7 mouse cellular contexts compared by ENCODE assay signal in the genomic region with DNA sequence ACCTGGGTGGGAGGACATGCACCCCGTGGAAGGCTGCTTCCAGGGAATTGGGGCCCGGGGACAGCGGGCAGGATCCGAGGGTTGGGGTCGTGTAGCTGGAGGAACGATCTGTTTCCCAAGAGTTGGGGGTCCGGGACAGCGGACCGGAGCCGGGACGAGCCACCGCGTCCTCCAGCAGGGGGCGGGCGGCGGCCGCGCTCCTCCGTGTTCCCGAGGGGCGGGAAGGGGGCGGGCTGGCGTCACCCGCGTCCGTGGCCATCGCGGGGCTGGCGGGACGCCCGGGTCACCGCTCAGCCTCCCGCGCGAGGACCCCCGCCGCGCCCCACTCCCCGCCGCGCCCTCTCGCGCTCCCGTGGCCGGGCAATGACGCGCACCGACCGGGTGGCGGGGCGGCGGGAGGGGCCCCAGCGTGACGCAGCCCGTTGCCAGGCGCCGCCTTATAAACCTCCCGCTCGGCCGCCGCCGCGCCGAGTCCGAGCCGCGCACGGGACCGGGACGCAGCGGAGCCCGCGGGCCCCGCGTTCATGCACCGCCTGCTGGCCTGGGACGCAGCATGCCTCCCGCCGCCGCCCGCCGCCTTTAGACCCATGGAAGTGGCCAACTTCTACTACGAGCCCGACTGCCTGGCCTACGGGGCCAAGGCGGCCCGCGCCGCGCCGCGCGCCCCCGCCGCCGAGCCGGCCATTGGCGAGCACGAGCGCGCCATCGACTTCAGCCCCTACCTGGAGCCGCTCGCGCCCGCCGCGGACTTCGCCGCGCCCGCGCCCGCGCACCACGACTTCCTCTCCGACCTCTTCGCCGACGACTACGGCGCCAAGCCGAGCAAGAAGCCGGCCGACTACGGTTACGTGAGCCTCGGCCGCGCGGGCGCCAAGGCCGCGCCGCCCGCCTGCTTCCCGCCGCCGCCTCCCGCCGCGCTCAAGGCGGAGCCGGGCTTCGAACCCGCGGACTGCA. TPM values are rescaled to one million over a fixed set of nuclear protein-coding genes. Genes with fewer than 3 reads are reported as not detected.
DNase-seq lines count a peak whose midpoint lies in the region; ATAC-seq and TF ChIP-seq lines count a peak whose summit lies in the region.

Gene Cebpb, plus strand, starts transcription at position 418 of the 954 bp plus-strand sequence.

- H3K4me2 ChIP-seq in embryonic facial prominence, embryonic 12.5 days (replicated peaks), result peak within 1 kb of the TSS; percentile 91
- peak within 1 kb of the TSS; percentile 90 for H3K4me2 ChIP-seq in limb, embryonic 12.5 days
- peak within 1 kb of the TSS; percentile 84 for H3K4me2 ChIP-seq in midbrain, embryonic 13.5 days (replicated peaks)

- peak within 1 kb of the TSS; percentile 61 for H3K9ac ChIP-seq in embryonic facial prominence, embryonic 12.5 days
- peak within 1 kb of the TSS; percentile 67 for H3K9ac ChIP-seq in limb, embryonic 12.5 days (replicated peaks)
- peak within 1 kb of the TSS; percentile 61 for H3K9ac ChIP-seq in midbrain, embryonic 13.5 days (replicated peaks)

- TF ChIP-seq CTCF in small intestine, adult 2 months (IDR thresholded peaks at IDR 0.05; ENCODE audit: extremely low read depth, insufficient read length, insufficient replicate concordance, low read depth, low read length), result peak; percentile 62

- peak; percentile 95 for DNase-seq in adrenal gland, postnatal 14 days
- peak; percentile 92 to 94 for DNase-seq in heart, adult 18-20 months
- peak; percentile 94 for DNase-seq in kidney, adult 18-20 months

- 0 out of 2 replicates have a peak, but pooled peaks have one; percentile 52 for ATAC-seq in embryonic facial prominence, embryonic 12.5 days (ENCODE audit: insufficient number of reproducible peaks, insufficient read depth, low FRiP score, low TSS enrichment)
- peak; percentile 5; the same call in 1 of the 2 replicates for ATAC-seq in limb, embryonic 12.5 days (ENCODE audit: insufficient number of reproducible peaks, insufficient read depth, low FRiP score, low TSS enrichment, low read depth)
- peak; percentile 46 for ATAC-seq in midbrain, embryonic 13.5 days

- H3K4me1 ChIP-seq in embryonic facial prominence, embryonic 12.5 days, result 0 out of 2 replicates have a peak, but pooled peaks cover 12% of the 10 kb centered on the region
- H3K4me1 ChIP-seq in limb, embryonic 12.5 days (replicated peaks), result peaks cover 11% of the 10 kb centered on the region; the same call in 1 of the 2 replicates
- H3K4me1 ChIP-seq in midbrain, embryonic 13.5 days (replicated peaks), result peaks cover 11% of the 10 kb centered on the region
- H3K4me1 ChIP-seq in small intestine, adult 2 months (ENCODE audit: control insufficient read depth, insufficient read depth, insufficient read length, low read length), result peaks cover 32% of the 10 kb centered on the region

- TF ChIP-seq POLR2A in small intestine, adult 2 months (IDR thresholded peaks at IDR 0.05; ENCODE audit: low read depth, low read length), result peak; percentile 97

- peak within 1 kb of the TSS; percentile 63 for H3K4me3 ChIP-seq in embryonic facial prominence, embryonic 12.5 days
- H3K4me3 ChIP-seq in limb, embryonic 12.5 days (replicated peaks), result peak within 1 kb of the TSS; percentile 69
- peak within 1 kb of the TSS; percentile 51 for H3K4me3 ChIP-seq in midbrain, embryonic 13.5 days (replicated peaks)
- H3K4me3 ChIP-seq in small intestine, adult 2 months (ENCODE audit: low read depth, low read length), result peak within 1 kb of the TSS; percentile 91

- H3K27ac ChIP-seq in embryonic facial prominence, embryonic 12.5 days, result 0 out of 2 replicates have a peak within 1 kb of the TSS, but pooled peaks have one; percentile 0
- H3K27ac ChIP-seq in limb, embryonic 12.5 days, result no peak within 1 kb of the TSS
- H3K27ac ChIP-seq in midbrain, embryonic 13.5 days, result no peak within 1 kb of the TSS
- peak within 1 kb of the TSS; percentile 93 for H3K27ac ChIP-seq in small intestine, adult 2 months (ENCODE audit: insufficient read depth, low read depth, low read length)

- H3K9me3 ChIP-seq in embryonic facial prominence, embryonic 12.5 days, result no peaks in the 10 kb centered on the region
- H3K9me3 ChIP-seq in limb, embryonic 12.5 days, result no peaks in the 10 kb centered on the region
- H3K9me3 ChIP-seq in midbrain, embryonic 13.5 days, result no peaks in the 10 kb centered on the region

- H3K36me3 ChIP-seq in embryonic facial prominence, embryonic 12.5 days, result no peaks in the 10 kb centered on the region
- no peaks in the 10 kb centered on the region for H3K36me3 ChIP-seq in limb, embryonic 12.5 days
- H3K36me3 ChIP-seq in midbrain, embryonic 13.5 days, result no peaks in the 10 kb centered on the region
- H3K36me3 ChIP-seq in small intestine, adult 2 months (ENCODE audit: control insufficient read depth, insufficient read depth, low read length), result peaks cover 10% of the 10 kb centered on the region; the same call in 1 of the 2 replicates

- H3K27me3 ChIP-seq in embryonic facial prominence, embryonic 12.5 days, result peaks cover 52% of the 10 kb centered on the region
- H3K27me3 ChIP-seq in limb, embryonic 12.5 days, result peaks cover 75% of the 10 kb centered on the region
- H3K27me3 ChIP-seq in midbrain, embryonic 13.5 days, result peaks cover 73% of the 10 kb centered on the region
- no peaks in the 10 kb centered on the region for H3K27me3 ChIP-seq in small intestine, adult 2 months (ENCODE audit: control insufficient read depth, insufficient read depth, low read length)

- WGBS in embryonic facial prominence, embryonic 12.5 days, result under 1% methylated on average over 127 of the region's 147 CpGs
- WGBS in limb, embryonic 12.5 days, result under 1% methylated on average over 135 of the region's 147 CpGs
- WGBS in midbrain, embryonic 13.5 days, result 1% methylated on average over 100 of the region's 147 CpGs
- 1% methylated on average over 146 of the region's 147 CpGs for WGBS in small intestine, adult 2 months

RNA-seq across cellular contexts. Expression of gene Cebpb, which starts in this region (rescaled TPM):
- 358 and 403 TPM in 2 replicates for total RNA-seq in adrenal gland, postnatal 14 days (2021)
- polyA plus RNA-seq in embryonic facial prominence, embryonic 12.5 days (2016; fragmentation: Nextera tagmentation; extraction: Ambion mirVana), result 7.1 and 7.8 TPM in 2 replicates
- 100 to 1,000 TPM; 127 to 160 TPM for total RNA-seq in heart, adult 18-20 months (2021)
- 3.7 and 4.0 TPM in 2 replicates for polyA plus RNA-seq in limb, embryonic 12.5 days (2016; fragmentation: Nextera tagmentation; extraction: Ambion mirVana)
- polyA plus RNA-seq in midbrain, embryonic 13.5 days (2015; fragmentation: Nextera tagmentation; extraction: Ambion mirVana), result 0.20 TPM in 1 of 2 replicates, not detected in the other
- polyA plus RNA-seq in small intestine, adult 2 months (2012; rRNA removed), result 194 and 386 TPM in 2 replicates

Comparison
In these comparisons a context has a peak if more than half of its experiments do, and no peak if none do; other contexts are left out.
1. RNA of gene Cebpb (polyA plus RNA-seq): 194 to 386 TPM in small intestine, adult 2 months; 7.1 to 7.8 TPM in embryonic facial prominence, embryonic 12.5 days, 3.7 to 4.0 TPM in limb, embryonic 12.5 days and 0.20 TPM in midbrain, embryonic 13.5 days; every median in the first group is over 10 times any median in the second.
2. Peak in ATAC-seq, H3K4me3 ChIP-seq, H3K9ac ChIP-seq and H3K4me2 ChIP-seq in midbrain, embryonic 13.5 days; RNA of the gene not detected or under 1 TPM.
3. H3K27ac ChIP-seq: peak in embryonic facial prominence, embryonic 12.5 days (single experiment) and small intestine, adult 2 months (single experiment); none in limb, embryonic 12.5 days (single experiment) and midbrain, embryonic 13.5 days (single experiment).
4. Peak in every context shown above with its lines, with median percentiles within 50 percentile points of each other: DNase-seq, ATAC-seq, H3K4me2 ChIP-seq, H3K4me3 ChIP-seq and H3K9ac ChIP-seq.